Mouse (Mus musculus): ENCODE data around the gene Tnpo1. TPM values are rescaled to one million over a fixed set of nuclear protein-coding genes. Genes with fewer than 3 reads are reported as not detected.

The Tnpo1 gene
- polyA plus RNA-seq, 1 experiment from 2014 or later, result 76.8 TPM

- Histone ChIP-seq H3K4me1 (ENCODE audit: control insufficient read depth, insufficient read depth, low read length) (no peaks in the 10 kb centered on the region), H3K27me3 (ENCODE audit: control insufficient read depth, insufficient read depth, low read length) (no peaks in the 10 kb centered on the region), H3K4me3 (ENCODE audit: low read length) (no peak overlapping the region), H3K9me3 (ENCODE audit: control insufficient read depth, low read length) (peaks cover 3% of the 10 kb centered on the region; the same call in 1 of the 2 replicates), H3K27ac (ENCODE audit: low read depth, low read length) (no peak overlapping the region), H3K4me2 (replicated peaks; ENCODE audit: low read depth, low read length) (no peak overlapping the region), H3K36me3 (ENCODE audit: control insufficient read depth, insufficient read depth, low read length) (peaks cover 32% of the 10 kb centered on the region), H3K9ac (ENCODE audit: low read depth, low read length) (no peak overlapping the region)
- WGBS, result 82% methylated on average over 4 of the region's 4 CpGs
- no peak for ATAC-seq (ENCODE audit: low FRiP score, low TSS enrichment)
These were observed 122.5 kb downstream of the Tnpo1 start for GRCm38 (mm10) chr13:98803699-98804098.

GRCm38 (mm10) chr13:98802957-98803356 is 123.2 kb downstream of the Tnpo1 start:
- H3K4me2 ChIP-seq (replicated peaks; ENCODE audit: low read depth, low read length), result no peak overlapping the region
- no peaks in the 10 kb centered on the region for H3K27me3 ChIP-seq (ENCODE audit: control insufficient read depth, insufficient read depth, low read length)
- H3K9ac ChIP-seq (ENCODE audit: low read depth, low read length), result no peak overlapping the region
- H3K4me3 ChIP-seq (ENCODE audit: low read length), result no peak overlapping the region
- H3K4me1 ChIP-seq (ENCODE audit: control insufficient read depth, insufficient read depth, low read length), result no peaks in the 10 kb centered on the region
- no peak overlapping the region for H3K27ac ChIP-seq (ENCODE audit: low read depth, low read length)
- H3K36me3 ChIP-seq (ENCODE audit: control insufficient read depth, insufficient read depth, low read length), result peaks cover 34% of the 10 kb centered on the region
- 90% methylated on average over 3 of the region's 3 CpGs for WGBS
- peaks cover 3% of the 10 kb centered on the region; the same call in 1 of the 2 replicates for H3K9me3 ChIP-seq (ENCODE audit: control insufficient read depth, low read length)
- no peak for ATAC-seq (ENCODE audit: low FRiP score, low TSS enrichment)

GRCm38 (mm10) chr13:98795511-98795910 is 130.7 kb downstream of the Tnpo1 start:
- Histone ChIP-seq H3K4me1 (ENCODE audit: control insufficient read depth, insufficient read depth, low read length) (no peaks in the 10 kb centered on the region), H3K9ac (ENCODE audit: low read depth, low read length) (no peak overlapping the region)
- no peak for ATAC-seq (ENCODE audit: low FRiP score, low TSS enrichment)

GRCm38 (mm10) chr13:98792864-98793263 is 133.3 kb downstream of the Tnpo1 start:
- H3K36me3 ChIP-seq (ENCODE audit: control insufficient read depth, insufficient read depth, low read length), result peaks cover 18% of the 10 kb centered on the region
- 93% methylated on average over 1 of the region's 1 CpGs for WGBS
- no peaks in the 10 kb centered on the region for H3K27me3 ChIP-seq (ENCODE audit: control insufficient read depth, insufficient read depth, low read length)
- no peak overlapping the region for H3K4me2 ChIP-seq (replicated peaks; ENCODE audit: low read depth, low read length)
- H3K9me3 ChIP-seq (ENCODE audit: control insufficient read depth, low read length), result no peaks in the 10 kb centered on the region
- no peaks in the 10 kb centered on the region for H3K4me1 ChIP-seq (ENCODE audit: control insufficient read depth, insufficient read depth, low read length)
- ATAC-seq (ENCODE audit: low FRiP score, low TSS enrichment), result no peak
- no peak overlapping the region for H3K27ac ChIP-seq (ENCODE audit: low read depth, low read length)
- no peak overlapping the region for H3K9ac ChIP-seq (ENCODE audit: low read depth, low read length)
- H3K4me3 ChIP-seq (ENCODE audit: low read length), result no peak overlapping the region

More at GRCm38 (mm10) chr13:98795511-98795910, 130.7 kb downstream of the Tnpo1 start:
- Histone ChIP-seq H3K27me3 (ENCODE audit: control insufficient read depth, insufficient read depth, low read length) (no peaks in the 10 kb centered on the region), H3K4me3 (ENCODE audit: low read length) (no peak overlapping the region), H3K36me3 (ENCODE audit: control insufficient read depth, insufficient read depth, low read length) (peaks cover 29% of the 10 kb centered on the region), H3K27ac (ENCODE audit: low read depth, low read length) (no peak overlapping the region), H3K4me2 (replicated peaks; ENCODE audit: low read depth, low read length) (no peak overlapping the region), H3K9me3 (ENCODE audit: control insufficient read depth, low read length) (peaks cover 3% of the 10 kb centered on the region; the same call in 1 of the 2 replicates)
- 95% methylated on average over 3 of the region's 3 CpGs for WGBS

GRCm38 (mm10) chr13:98791693-98792092 is 134.5 kb downstream of the Tnpo1 start:
- Histone ChIP-seq H3K36me3 (ENCODE audit: control insufficient read depth, insufficient read depth, low read length) (peaks cover 16% of the 10 kb centered on the region), H3K4me3 (ENCODE audit: low read length) (no peak overlapping the region), H3K9ac (ENCODE audit: low read depth, low read length) (no peak overlapping the region), H3K27me3 (ENCODE audit: control insufficient read depth, insufficient read depth, low read length) (no peaks in the 10 kb centered on the region), H3K27ac (ENCODE audit: low read depth, low read length) (no peak overlapping the region), H3K9me3 (ENCODE audit: control insufficient read depth, low read length) (no peaks in the 10 kb centered on the region), H3K4me1 (ENCODE audit: control insufficient read depth, insufficient read depth, low read length) (no peaks in the 10 kb centered on the region), H3K4me2 (replicated peaks; ENCODE audit: low read depth, low read length) (no peak overlapping the region)
- no peak for ATAC-seq (ENCODE audit: low FRiP score, low TSS enrichment)
- 89% methylated on average over 1 of the region's 1 CpGs for WGBS

Other genes starting within 250 kb of the Tnpo1 start
- 3.6 and 4.3 TPM in 2 replicates for gene Tmem171, start 231.6 kb downstream of the Tnpo1 start, polyA plus RNA-seq (2014; fragmentation: Nextera tagmentation; extraction: Ambion mirVana)
- 32.4 and 48.4 TPM in 2 replicates for gene Fcho2, start 110.9 kb downstream of the Tnpo1 start, polyA plus RNA-seq (2014; fragmentation: Nextera tagmentation; extraction: Ambion mirVana)
- not detected in 2 replicates for gene 1700024P04Rik, start 58.2 kb upstream of the Tnpo1 start, polyA plus RNA-seq (2014; fragmentation: Nextera tagmentation; extraction: Ambion mirVana)